Mouse (Mus musculus): ENCODE measurements around the gene Klhl9. TPM values are rescaled to one million over a fixed set of nuclear protein-coding genes. Genes with fewer than 3 reads are reported as not detected.

Gene Klhl9
- polyA plus RNA-seq, 1 experiment from 2014 or later = 130 TPM

- 72% methylated on average over 3 of the region's 3 CpGs for WGBS
These were observed 21.9 kb upstream of the Klhl9 start for GRCm38 (mm10) chr4:88744207-88744606.

DNA sequence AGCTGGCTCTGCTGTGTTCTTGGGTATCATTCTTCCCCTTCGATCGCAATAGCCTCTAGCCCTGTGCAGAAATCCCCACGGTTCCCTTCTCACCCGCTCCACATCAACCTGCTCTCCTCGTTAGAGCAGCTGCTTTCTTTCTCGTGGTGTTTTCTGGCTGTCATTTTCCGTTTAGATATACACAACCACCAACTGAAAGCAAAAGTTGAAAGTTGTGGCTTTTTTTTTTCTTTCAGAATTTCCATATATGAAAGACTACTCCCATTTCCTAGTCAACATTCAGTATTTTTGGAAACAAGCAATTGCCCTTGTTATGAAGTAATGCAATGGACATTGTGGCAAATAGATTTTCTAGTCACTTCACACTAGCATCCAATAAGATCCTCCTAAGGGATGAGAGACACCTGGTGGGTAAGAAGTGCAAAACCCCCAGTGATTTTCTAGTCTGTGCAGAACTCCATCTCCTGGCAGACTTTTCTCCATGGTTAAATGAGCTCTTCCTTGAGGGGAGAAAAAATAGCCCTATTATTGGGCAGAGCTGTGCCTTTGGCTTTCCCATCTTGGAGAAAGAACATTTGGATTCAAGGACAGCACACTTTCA lies 20.6 kb upstream of the Klhl9 start:
- H3K4me1 ChIP-seq (replicated peaks) = no peaks in the 10 kb centered on the region
- H3K4me2 ChIP-seq = no peak overlapping the region
- H3K9ac ChIP-seq = no peak overlapping the region
- no peak overlapping the region for H3K4me3 ChIP-seq
- H3K27me3 ChIP-seq = no peaks in the 10 kb centered on the region
- H3K27ac ChIP-seq = no peak overlapping the region
- no peak for ATAC-seq (ENCODE audit: low FRiP score)
- H3K36me3 ChIP-seq = no peaks in the 10 kb centered on the region
- 88% methylated on average over 7 of the region's 7 CpGs for WGBS
- H3K9me3 ChIP-seq = no peaks in the 10 kb centered on the region

More at GRCm38 (mm10) chr4:88744207-88744606, 21.9 kb upstream of the Klhl9 start:
- Histone ChIP-seq H3K36me3 (no peaks in the 10 kb centered on the region), H3K27ac (no peak overlapping the region), H3K4me2 (no peak overlapping the region), H3K9me3 (no peaks in the 10 kb centered on the region), H3K27me3 (no peaks in the 10 kb centered on the region), H3K9ac (no peak overlapping the region), H3K4me1 (replicated peaks) (no peaks in the 10 kb centered on the region), H3K4me3 (no peak overlapping the region)
- no peak for ATAC-seq (ENCODE audit: low FRiP score)

GRCm38 (mm10) chr4:88741426-88741825 lies 19.2 kb upstream of the Klhl9 start:
- no peaks in the 10 kb centered on the region for H3K4me1 ChIP-seq (replicated peaks)
- H3K27me3 ChIP-seq = no peaks in the 10 kb centered on the region
- H3K36me3 ChIP-seq = no peaks in the 10 kb centered on the region
- no peak for ATAC-seq (ENCODE audit: low FRiP score)
- WGBS = 96% methylated on average over 4 of the region's 4 CpGs
- H3K9ac ChIP-seq = no peak overlapping the region
- no peak overlapping the region for H3K27ac ChIP-seq
- H3K4me3 ChIP-seq = no peak overlapping the region
- no peak overlapping the region for H3K4me2 ChIP-seq
- no peaks in the 10 kb centered on the region for H3K9me3 ChIP-seq

DNA sequence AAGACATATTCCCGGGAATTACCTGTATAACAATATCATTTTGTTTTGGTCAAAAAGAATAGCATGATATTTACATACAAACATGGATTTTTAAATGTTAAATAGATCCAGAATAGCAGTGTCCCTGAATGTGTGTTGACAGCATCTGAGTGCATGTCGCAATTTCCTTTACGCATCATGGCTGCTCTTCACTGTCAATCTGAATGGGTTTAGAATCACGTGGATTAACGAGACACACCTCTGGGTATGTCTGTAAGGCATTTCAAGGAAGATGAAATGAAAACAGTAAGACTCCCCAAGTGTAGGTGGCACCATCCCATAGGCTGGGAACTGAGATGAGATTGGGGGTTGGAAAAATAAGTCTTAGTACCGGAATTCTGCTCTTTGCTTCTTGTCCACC lies 16.8 kb upstream of the Klhl9 start:
- Histone ChIP-seq H3K9ac (no peak overlapping the region), H3K27ac (no peak overlapping the region), H3K36me3 (no peaks in the 10 kb centered on the region), H3K4me3 (no peak overlapping the region), H3K4me2 (no peak overlapping the region), H3K4me1 (replicated peaks) (no peaks in the 10 kb centered on the region), H3K9me3 (no peaks in the 10 kb centered on the region), H3K27me3 (peaks cover 4% of the 10 kb centered on the region; the same call in 1 of the 2 replicates)
- ATAC-seq (ENCODE audit: low FRiP score) = no peak
- 90% methylated on average over 6 of the region's 6 CpGs for WGBS

DNA sequence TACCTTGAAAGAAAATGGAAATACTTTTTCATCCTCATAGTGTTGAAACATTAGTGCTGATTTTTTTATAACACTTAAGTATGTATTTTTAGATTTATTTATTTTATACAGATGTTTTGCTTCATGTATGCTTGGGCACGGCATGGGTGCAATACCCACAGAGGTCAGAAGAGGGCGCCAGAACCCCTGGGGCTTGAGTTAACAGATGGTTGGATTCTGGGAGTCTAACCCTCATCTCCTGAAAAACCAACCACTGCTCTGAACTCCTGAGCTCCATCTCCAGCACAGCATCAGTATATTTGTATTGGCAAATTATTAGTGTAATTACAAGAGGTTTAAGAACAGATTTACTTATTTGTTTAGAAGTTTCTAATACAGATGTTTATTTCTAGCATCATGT lies 16.2 kb upstream of the Klhl9 start:
- ATAC-seq (ENCODE audit: low FRiP score) = no peak
- Histone ChIP-seq H3K4me2 (no peak overlapping the region), H3K4me3 (no peak overlapping the region), H3K27ac (no peak overlapping the region), H3K9ac (no peak overlapping the region), H3K9me3 (no peaks in the 10 kb centered on the region), H3K27me3 (peaks cover 4% of the 10 kb centered on the region; the same call in 1 of the 2 replicates), H3K36me3 (no peaks in the 10 kb centered on the region), H3K4me1 (replicated peaks) (no peaks in the 10 kb centered on the region)
- 5% methylated on average over 2 of the region's 2 CpGs for WGBS

GRCm38 (mm10) chr4:88727324-88727723 lies 5.1 kb upstream of the Klhl9 start:
- no peaks in the 10 kb centered on the region for H3K27me3 ChIP-seq
- H3K4me3 ChIP-seq = no peak overlapping the region
- H3K4me2 ChIP-seq = no peak overlapping the region
- H3K9ac ChIP-seq = no peak overlapping the region
- WGBS = 0% methylated on average over 1 of the region's 1 CpGs
- no peaks in the 10 kb centered on the region for H3K9me3 ChIP-seq
- ATAC-seq (ENCODE audit: low FRiP score) = no peak
- no peak overlapping the region for H3K27ac ChIP-seq
- H3K4me1 ChIP-seq (replicated peaks) = no peaks in the 10 kb centered on the region
- no peaks in the 10 kb centered on the region for H3K36me3 ChIP-seq

DNA sequence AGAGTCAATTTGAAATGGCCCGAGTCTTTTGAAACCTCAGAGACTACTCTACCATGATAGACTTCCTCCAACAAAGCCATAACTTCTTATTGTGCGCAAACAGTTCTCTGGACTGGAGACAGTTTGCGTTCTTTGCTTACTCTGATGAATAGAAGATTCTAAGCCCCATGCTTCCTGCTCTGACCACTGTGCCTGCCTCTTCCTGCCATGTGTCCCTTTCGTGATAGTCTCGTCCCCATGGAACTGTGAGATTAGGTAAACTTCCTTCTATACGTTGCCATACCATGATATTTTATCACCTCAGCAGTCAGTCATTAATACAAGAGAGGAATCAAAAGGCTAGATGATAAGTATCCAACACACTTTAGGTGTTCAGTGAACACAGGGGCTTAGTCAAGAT lies 4.5 kb upstream of the Klhl9 start:
- WGBS = 79% methylated on average over 6 of the region's 6 CpGs
- H3K4me1 ChIP-seq (replicated peaks) = no peaks in the 10 kb centered on the region
- no peak for ATAC-seq (ENCODE audit: low FRiP score)

DNA sequence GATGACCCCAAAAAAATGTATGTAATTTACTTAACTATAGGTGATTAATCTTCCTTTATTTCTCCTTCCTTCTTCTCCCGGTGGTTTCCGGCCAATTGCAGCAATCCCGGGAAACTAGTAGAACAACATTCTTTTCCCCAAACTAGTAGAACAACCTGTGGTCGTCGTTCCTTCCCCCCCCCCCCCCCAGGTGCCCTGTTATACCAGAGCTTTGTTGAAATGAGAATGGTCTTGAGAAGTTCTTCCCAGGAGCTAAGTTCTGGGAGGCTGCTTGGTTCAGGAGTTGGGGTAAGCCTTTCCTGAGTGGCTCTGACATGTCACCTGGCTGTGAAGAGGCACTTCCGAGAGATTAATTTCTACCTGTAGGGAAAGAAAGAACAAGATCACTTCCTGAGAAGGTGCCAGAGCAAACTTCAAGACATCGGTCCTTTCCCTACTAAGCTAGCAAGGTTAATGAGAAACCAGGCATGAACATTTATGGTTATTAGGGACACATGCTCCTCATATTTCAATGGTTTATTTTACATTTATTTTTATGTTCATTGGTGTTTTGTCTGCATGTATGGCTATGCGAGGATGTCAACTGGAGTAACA lies 1.3 kb upstream of the Klhl9 start:
- no peak overlapping the region for H3K27ac ChIP-seq
- no peak overlapping the region for H3K9ac ChIP-seq
- ATAC-seq (ENCODE audit: low FRiP score) = no peak
- H3K27me3 ChIP-seq = no peaks in the 10 kb centered on the region
- no peaks in the 10 kb centered on the region for H3K9me3 ChIP-seq
- peaks cover 11% of the 10 kb centered on the region for H3K36me3 ChIP-seq
- no peak overlapping the region for H3K4me3 ChIP-seq
- 68% methylated on average over 8 of the region's 8 CpGs for WGBS
- H3K4me2 ChIP-seq = no peak overlapping the region
- H3K4me1 ChIP-seq (replicated peaks) = peaks cover 21% of the 10 kb centered on the region

More for the DNA sequence above, 4.5 kb upstream of the Klhl9 start:
- H3K4me2 ChIP-seq = no peak overlapping the region
- no peak overlapping the region for H3K27ac ChIP-seq
- no peaks in the 10 kb centered on the region for H3K27me3 ChIP-seq
- H3K36me3 ChIP-seq = no peaks in the 10 kb centered on the region
- no peaks in the 10 kb centered on the region for H3K9me3 ChIP-seq
- no peak overlapping the region for H3K9ac ChIP-seq
- H3K4me3 ChIP-seq = no peak overlapping the region

- peak overlapping the region; percentile 35 for H3K4me3 ChIP-seq
- WGBS = 65% methylated on average over 1 of the region's 1 CpGs
- no peak overlapping the region for H3K27ac ChIP-seq
- H3K9ac ChIP-seq = peak overlapping the region; percentile 56
- peak overlapping the region; percentile 91 for H3K4me2 ChIP-seq
- H3K27me3 ChIP-seq = no peaks in the 10 kb centered on the region
- H3K36me3 ChIP-seq = peaks cover 38% of the 10 kb centered on the region
- no peak for ATAC-seq (ENCODE audit: low FRiP score)
- no peaks in the 10 kb centered on the region for H3K9me3 ChIP-seq
- H3K4me1 ChIP-seq (replicated peaks) = peaks cover 34% of the 10 kb centered on the region
These were observed 3.5 kb downstream of the Klhl9 start for GRCm38 (mm10) chr4:88718715-88719114.

- no peak for ATAC-seq (ENCODE audit: low FRiP score)
- H3K27me3 ChIP-seq = no peaks in the 10 kb centered on the region
- no peak overlapping the region for H3K9ac ChIP-seq
- H3K36me3 ChIP-seq = peaks cover 40% of the 10 kb centered on the region
- no peak overlapping the region for H3K27ac ChIP-seq
- no peaks in the 10 kb centered on the region for H3K9me3 ChIP-seq
- H3K4me1 ChIP-seq (replicated peaks) = peaks cover 20% of the 10 kb centered on the region
- H3K4me2 ChIP-seq = no peak overlapping the region
- H3K4me3 ChIP-seq = no peak overlapping the region
These were observed 7.2 kb downstream of the Klhl9 start for GRCm38 (mm10) chr4:88715059-88715458.

DNA sequence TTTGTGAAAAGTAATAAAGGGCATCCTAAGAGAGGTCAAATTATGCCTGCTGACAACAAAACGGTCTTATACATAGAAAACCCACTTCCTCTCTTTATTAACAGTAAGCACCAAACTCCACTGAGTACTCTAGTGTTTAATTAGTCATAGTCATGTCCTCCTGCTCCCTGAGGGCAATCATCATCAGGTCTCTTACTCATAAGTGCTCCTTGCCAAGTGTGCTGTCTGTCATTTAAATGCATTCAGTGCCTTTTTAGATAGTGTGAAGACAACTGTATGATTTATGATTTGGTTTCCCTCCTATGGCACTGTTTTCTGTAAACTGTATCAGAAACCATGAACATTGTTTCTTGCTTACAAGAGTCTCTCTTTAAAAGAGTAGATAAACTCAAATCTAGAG lies 8.0 kb downstream of the Klhl9 start:
- Histone ChIP-seq H3K4me3 (no peak overlapping the region), H3K4me1 (replicated peaks) (peaks cover 18% of the 10 kb centered on the region), H3K27me3 (no peaks in the 10 kb centered on the region), H3K27ac (no peak overlapping the region), H3K9me3 (no peaks in the 10 kb centered on the region), H3K4me2 (no peak overlapping the region), H3K9ac (no peak overlapping the region), H3K36me3 (peaks cover 38% of the 10 kb centered on the region)
- 77% methylated on average over 1 of the region's 1 CpGs for WGBS
- no peak for ATAC-seq (ENCODE audit: low FRiP score)

DNA sequence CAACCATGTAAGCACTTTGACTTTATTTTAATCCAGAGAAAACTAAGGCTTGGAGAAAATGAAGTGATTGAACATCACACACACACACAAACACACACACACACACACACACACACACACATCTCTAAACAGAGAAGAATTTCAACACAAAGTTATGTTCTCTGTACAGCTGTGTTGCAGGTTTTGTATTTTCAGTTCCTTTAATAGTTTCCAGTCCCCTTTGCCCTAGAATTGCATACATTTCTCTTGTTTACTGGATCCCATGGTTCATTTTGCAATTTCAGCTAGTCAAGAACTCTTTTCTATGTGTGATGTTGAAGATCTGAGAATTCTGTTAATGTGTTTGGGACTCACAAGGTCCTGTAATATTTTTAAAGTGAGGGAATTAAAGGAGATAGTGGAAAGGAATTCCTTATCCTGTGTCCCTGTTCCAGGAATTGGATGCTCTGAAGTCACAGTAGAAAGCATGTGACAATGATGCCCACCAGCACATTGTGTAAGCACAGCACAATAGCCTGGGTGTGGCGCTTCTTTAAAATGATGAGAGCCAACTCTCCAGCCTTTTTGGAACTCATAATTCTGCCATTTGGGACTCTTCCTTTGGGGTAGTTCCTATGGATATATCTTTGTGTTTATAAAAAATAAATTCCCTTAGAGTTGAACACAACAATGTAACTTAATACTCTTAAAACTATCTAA lies 15.0 kb downstream of the Klhl9 start:
- Histone ChIP-seq H3K36me3 (peaks cover 5% of the 10 kb centered on the region; the same call in 1 of the 2 replicates), H3K9ac (no peak overlapping the region), H3K9me3 (no peaks in the 10 kb centered on the region), H3K4me3 (no peak overlapping the region), H3K4me1 (replicated peaks) (no peaks in the 10 kb centered on the region), H3K27me3 (no peaks in the 10 kb centered on the region), H3K4me2 (no peak overlapping the region), H3K27ac (no peak overlapping the region)
- WGBS = 90% methylated on average over 1 of the region's 1 CpGs
- no peak for ATAC-seq (ENCODE audit: low FRiP score)

DNA sequence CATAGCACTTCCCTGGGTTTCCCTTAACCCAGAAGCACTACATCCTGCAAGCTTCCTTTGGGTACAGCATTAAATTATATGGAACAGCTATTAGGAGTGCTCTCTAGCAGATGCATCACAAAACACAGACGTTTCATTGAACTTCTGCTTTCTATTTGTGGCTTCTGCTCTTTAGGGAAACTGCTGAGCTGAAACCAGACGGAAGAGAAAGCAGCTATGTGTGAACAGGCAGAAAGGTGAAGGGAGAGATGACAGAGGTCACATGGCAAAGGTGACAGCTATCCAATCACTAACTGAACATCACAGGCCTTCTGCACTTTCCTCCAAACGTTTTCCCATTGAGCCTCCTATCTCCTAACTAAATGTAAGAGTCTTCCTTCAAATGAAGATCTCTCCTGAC lies 16.3 kb downstream of the Klhl9 start:
- Histone ChIP-seq H3K9me3 (no peaks in the 10 kb centered on the region), H3K27me3 (no peaks in the 10 kb centered on the region), H3K4me2 (no peak overlapping the region), H3K4me3 (no peak overlapping the region), H3K27ac (no peak overlapping the region), H3K4me1 (replicated peaks) (no peaks in the 10 kb centered on the region), H3K9ac (no peak overlapping the region), H3K36me3 (peaks cover 5% of the 10 kb centered on the region; the same call in 1 of the 2 replicates)
- ATAC-seq (ENCODE audit: low FRiP score) = no peak
- WGBS = 50% methylated on average over 3 of the region's 3 CpGs

All from hindbrain, embryonic 13.5 days (tissue).